ENCODE assay signal across 16 mouse cellular contexts in genomic region chr12:77142224-77142623, GRCm38 (mm10).
"Had no signal": no experiment of that assay in that cellular context is flagged by ENCODE, and none has a peak within 500 bp of the region (broad histone marks: within the 10 kb centered on the region; RNA-seq: fewer than 3 reads in every experiment).

No protein-coding gene starts in this region.

- H3K9me3 ChIP-seq: neural tube, embryonic 13.5 days; neural tube, embryonic 15.5 days; stomach, embryonic 15.5 days had no signal

- H3K4me3 ChIP-seq: neural tube, embryonic 13.5 days; neural tube, embryonic 15.5 days; stomach, embryonic 15.5 days had no signal

- H3K4me2 ChIP-seq: neural tube, embryonic 13.5 days; neural tube, embryonic 15.5 days; stomach, embryonic 15.5 days had no signal

- H3K36me3 ChIP-seq: neural tube, embryonic 13.5 days; neural tube, embryonic 15.5 days; stomach, embryonic 15.5 days had no signal

- H3K27ac ChIP-seq: neural tube, embryonic 13.5 days; neural tube, embryonic 15.5 days; stomach, embryonic 15.5 days; stomach, postnatal 0 days had no signal

- H3K4me1 ChIP-seq: neural tube, embryonic 13.5 days; neural tube, embryonic 15.5 days; stomach, embryonic 15.5 days had no signal

- H3K9ac ChIP-seq: neural tube, embryonic 13.5 days; neural tube, embryonic 15.5 days; stomach, embryonic 15.5 days had no signal

- H3K27me3 ChIP-seq: neural tube, embryonic 13.5 days; neural tube, embryonic 15.5 days; stomach, embryonic 15.5 days had no signal

- DNase-seq: retina, postnatal 1 day; right cerebral cortex, adult 18-20 months; right cerebral cortex, postnatal 14 days; right cerebral cortex, postnatal 25 days; right cerebral cortex, postnatal 4 days; spleen, adult 18-20 months; thymus, adult 18-20 months; thymus, adult 2 months; thymus, postnatal 14 days; thymus, postnatal 25 days; thymus, postnatal 36 days; thymus, postnatal 4 days had no signal
